Mouse (Mus musculus) liver, adult 2 months (tissue): ENCODE results near the gene Mmab. TPM values are rescaled to one million over a fixed set of nuclear protein-coding genes. Genes with fewer than 3 reads are reported as not detected.

ENCODE experiments used
- DNase-seq: peaks from one replicate; pipeline ENCODE4 v3.0.0-alpha.2; 2011; ENCODE audit warnings: low read depth, low spot score; ENCODE audit errors: extremely low read depth
- H3K27ac ChIP-seq: fragments of 200-500 bp; replicated peaks from 2 replicates; pipeline ENCODE4 v1.5.1; 2012; ENCODE audit warnings: low read depth, mild to moderate bottlenecking, control low read depth, inconsistent platforms, low read length; ENCODE audit not compliant: insufficient read depth
- H3K27me3 ChIP-seq: fragments of 200-500 bp; 2 replicates; pipeline ENCODE4 v1.6.1; 2012; ENCODE audit warnings: mild to moderate bottlenecking, moderate library complexity, low read length, inconsistent platforms; ENCODE audit not compliant: control insufficient read depth, insufficient read depth
- H3K36me3 ChIP-seq: fragments of 200-500 bp; 2 replicates; pipeline ENCODE4 v1.6.1; 2012; ENCODE audit warnings: low read length, inconsistent platforms; ENCODE audit not compliant: control insufficient read depth, insufficient read depth
- H3K4me1 ChIP-seq: fragments of 200-500 bp; 2 replicates; pipeline ENCODE4 v1.6.1; 2011; ENCODE audit warnings: low read length; ENCODE audit not compliant: control insufficient read depth, insufficient read depth
- H3K4me3 ChIP-seq: fragments of 200-500 bp; 2 replicates; pipeline ENCODE4 v1.5.1; 2011; ENCODE audit warnings: low read depth, mild to moderate bottlenecking, control low read depth, low read length, moderate library complexity; ENCODE audit not compliant: insufficient read depth
- H3K79me2 ChIP-seq: fragments of 200-500 bp; 2 replicates; pipeline ENCODE4 v1.6.1; 2012; ENCODE audit warnings: inconsistent platforms, mild to moderate bottlenecking, low read length, moderate library complexity; ENCODE audit not compliant: control insufficient read depth, insufficient read depth
- H3K9ac ChIP-seq: fragments of 200-500 bp; 2 replicates; pipeline ENCODE4 v1.6.1; 2012; ENCODE audit warnings: low read depth, mild to moderate bottlenecking, control low read depth, inconsistent platforms, low read length
- CTCF ChIP-seq: fragments of 200-500 bp; IDR thresholded peaks from 2 replicates; pipeline ENCODE4 v1.5.1; 2011; ENCODE audit warnings: low read depth, low read length, control low read depth
- POLR2A ChIP-seq: fragments of 200-500 bp; IDR thresholded peaks from 2 replicates; pipeline ENCODE4 v1.6.1; 2011; ENCODE audit warnings: low read length, control low read depth; ENCODE audit not compliant: insufficient read depth; ENCODE audit errors: extremely low read depth
- WGBS: fragments of 180-500 bp; shearing (Covaris S2); methylation state at CpG from one replicate; pipeline ENCODE4 v1.1.7; 2018; 5-methylcytosine and 5-hydroxymethylcytosine counted together
- polyA plus RNA-seq: library from polyadenylated mRNA; depleted of rRNA; stranded (reverse); fragments of >200 nt; gene quantifications from 2 replicates; pipeline ENCODE4 v1.2.3, GENCODE M21; 2012
- total RNA-seq: library from RNA; depleted of rRNA; stranded (reverse); fragments of >200 nt; gene quantifications from 2 replicates; pipeline ENCODE4 v1.2.3, GENCODE M21; 2014

The Mmab gene
- total and polyA plus RNA-seq, 2 experiments = 14.5 to 22.4 TPM

- 91% methylated on average over 2 of the region's 2 CpGs for WGBS
Measured at GRCm38 (mm10) chr5:114464561-114464960, 20.7 kb upstream of the Mmab start.

GRCm38 (mm10) chr5:114462067-114463040 lies 18.5 kb upstream of the Mmab start:
- no peak overlapping the region for H3K4me3 ChIP-seq
- H3K4me1 ChIP-seq = peaks cover 2% of the 10 kb centered on the region; the same call in 1 of the 2 replicates
- no peak overlapping the region for H3K27ac ChIP-seq
- no peak for TF ChIP-seq CTCF
- no peak for TF ChIP-seq POLR2A
- no peaks in the 10 kb centered on the region for H3K27me3 ChIP-seq
- H3K9ac ChIP-seq = no peak overlapping the region
- peak; percentile 92 for DNase-seq
- no peaks in the 10 kb centered on the region for H3K79me2 ChIP-seq
- WGBS = 63% methylated on average over 24 of the region's 24 CpGs
- H3K36me3 ChIP-seq = no peaks in the 10 kb centered on the region

More at GRCm38 (mm10) chr5:114464561-114464960, 20.7 kb upstream of the Mmab start:
- Histone ChIP-seq H3K9ac (no peak overlapping the region), H3K27me3 (no peaks in the 10 kb centered on the region), H3K4me1 (peaks cover 4% of the 10 kb centered on the region; the same call in 1 of the 2 replicates), H3K27ac (no peak overlapping the region), H3K4me3 (no peak overlapping the region), H3K79me2 (no peaks in the 10 kb centered on the region), H3K36me3 (no peaks in the 10 kb centered on the region)
- TF ChIP-seq POLR2A = no peak
- TF ChIP-seq CTCF = no peak
- no peak for DNase-seq

GRCm38 (mm10) chr5:114461238-114461637 lies 17.4 kb upstream of the Mmab start:
- H3K27ac ChIP-seq = no peak overlapping the region
- H3K4me1 ChIP-seq = peaks cover 2% of the 10 kb centered on the region; the same call in 1 of the 2 replicates
- 6% methylated on average over 7 of the region's 7 CpGs for WGBS
- no peak overlapping the region for H3K9ac ChIP-seq
- H3K36me3 ChIP-seq = no peaks in the 10 kb centered on the region
- DNase-seq = peak; percentile 39
- H3K79me2 ChIP-seq = no peaks in the 10 kb centered on the region
- H3K27me3 ChIP-seq = no peaks in the 10 kb centered on the region
- TF ChIP-seq CTCF (peak; percentile 92), POLR2A (no peak)
- H3K4me3 ChIP-seq = no peak overlapping the region

GRCm38 (mm10) chr5:114456995-114457605 lies 13.2 kb upstream of the Mmab start:
- 89% methylated on average over 16 of the region's 16 CpGs for WGBS
- H3K4me3 ChIP-seq = no peak overlapping the region
- DNase-seq = no peak
- no peaks in the 10 kb centered on the region for H3K4me1 ChIP-seq
- H3K9ac ChIP-seq = no peak overlapping the region
- H3K79me2 ChIP-seq = no peaks in the 10 kb centered on the region
- no peaks in the 10 kb centered on the region for H3K27me3 ChIP-seq
- no peak overlapping the region for H3K27ac ChIP-seq
- no peaks in the 10 kb centered on the region for H3K36me3 ChIP-seq
- TF ChIP-seq POLR2A (no peak), CTCF (no peak)

- Histone ChIP-seq H3K79me2 (no peaks in the 10 kb centered on the region), H3K4me3 (no peak overlapping the region), H3K4me1 (no peaks in the 10 kb centered on the region), H3K27me3 (no peaks in the 10 kb centered on the region), H3K9ac (no peak overlapping the region), H3K27ac (no peak overlapping the region), H3K36me3 (no peaks in the 10 kb centered on the region)
- 95% methylated on average over 9 of the region's 9 CpGs for WGBS
- DNase-seq = no peak
- TF ChIP-seq POLR2A (no peak), CTCF (no peak)
Measured at GRCm38 (mm10) chr5:114456287-114456686, 12.4 kb upstream of the Mmab start.

GRCm38 (mm10) chr5:114449011-114449410 lies 5.2 kb upstream of the Mmab start:
- Histone ChIP-seq H3K9ac (no peak overlapping the region), H3K27me3 (no peaks in the 10 kb centered on the region), H3K4me1 (peaks cover 6% of the 10 kb centered on the region), H3K36me3 (no peaks in the 10 kb centered on the region), H3K79me2 (no peaks in the 10 kb centered on the region), H3K4me3 (no peak overlapping the region), H3K27ac (no peak overlapping the region)
- TF ChIP-seq POLR2A (no peak), CTCF (no peak)
- DNase-seq = no peak
- 88% methylated on average over 4 of the region's 4 CpGs for WGBS
